Mouse (Mus musculus) left cerebral cortex, adult 18-20 months (tissue): Measurements from ENCODE around the gene Tmcc2. TPM values are rescaled to one million over a fixed set of nuclear protein-coding genes. Genes with fewer than 3 reads are reported as not detected.

Experiments
- DNase-seq, 2 experiments: peaks; one replicate each; pipeline ENCODE4 v3.0.0; 2021 to 2022; ENCODE audit warnings: low spot score in 2 of 2, mixed read lengths in 1 of 2
- total RNA-seq, 2 experiments: library from RNA; stranded (reverse); gene quantifications; 2 replicates each; pipeline ENCODE4 v1.2.3; 2021

The Tmcc2 gene
- total RNA-seq, 2 experiments from 2014 or later = 204 to 205 TPM

- DNase-seq = no peak
Observed at GRCm38 (mm10) chr1:132343656-132344055, 47.4 kb downstream of the Tmcc2 start.

GRCm38 (mm10) chr1:132343191-132343590 lies 47.9 kb downstream of the Tmcc2 start:
- DNase-seq = no peak

DNA sequence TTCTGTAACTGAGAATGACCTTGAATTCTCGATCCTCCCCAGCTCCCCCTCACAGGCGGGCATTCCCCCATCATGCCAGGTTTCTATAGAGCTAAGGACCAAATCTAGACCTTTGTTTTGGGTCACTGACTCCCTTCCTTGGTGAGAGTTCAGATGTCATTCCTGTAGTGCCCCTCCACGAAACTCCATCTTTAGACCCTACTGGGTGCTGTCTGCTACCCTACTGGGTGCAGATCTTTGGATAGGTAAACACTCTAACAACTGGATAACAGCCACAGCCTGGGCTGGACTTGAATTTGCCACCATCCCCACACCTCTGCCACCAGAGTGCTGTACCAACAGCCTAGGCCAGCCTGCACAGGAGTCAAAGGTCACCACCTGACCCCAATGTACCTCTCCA lies 48.6 kb downstream of the Tmcc2 start:
- no peak for DNase-seq

DNA sequence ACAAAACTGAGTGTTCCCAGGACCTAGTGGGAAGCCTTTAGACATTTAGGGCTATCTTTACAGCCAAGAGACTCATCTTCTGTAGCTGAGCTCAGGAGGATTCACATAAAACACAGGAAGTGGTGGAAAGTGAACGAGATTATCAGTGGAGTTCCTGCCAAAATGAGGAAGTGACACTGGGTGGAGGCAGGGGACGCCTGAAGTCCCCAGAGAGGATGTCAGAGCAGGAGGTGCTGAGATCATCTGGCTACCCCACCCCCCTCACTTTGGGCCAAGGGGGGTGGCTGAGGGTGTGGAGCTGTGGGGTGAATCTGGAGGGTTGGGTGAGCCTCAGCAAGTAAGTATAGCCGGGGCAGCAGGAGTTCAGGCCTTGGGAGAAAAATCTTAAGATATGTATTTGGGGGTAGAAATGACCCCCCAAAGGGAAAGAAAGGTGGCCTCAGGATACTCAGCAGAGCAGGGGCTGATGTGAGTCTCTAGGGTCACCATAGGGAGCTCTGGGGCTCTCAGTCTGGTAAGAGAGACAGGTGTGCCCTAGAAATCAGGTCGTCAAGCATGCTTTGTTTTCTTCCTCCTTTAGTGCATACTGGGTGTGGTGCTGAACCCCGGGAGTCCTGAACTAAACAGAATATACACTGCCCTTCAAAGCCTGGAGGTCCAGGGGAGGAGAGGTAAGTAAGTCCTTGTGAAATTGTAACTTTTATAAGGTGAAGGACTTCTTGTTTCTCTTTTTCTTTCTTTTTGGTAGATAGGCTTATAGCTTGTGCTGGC lies 49.2 kb downstream of the Tmcc2 start:
- DNase-seq = no peak

DNA sequence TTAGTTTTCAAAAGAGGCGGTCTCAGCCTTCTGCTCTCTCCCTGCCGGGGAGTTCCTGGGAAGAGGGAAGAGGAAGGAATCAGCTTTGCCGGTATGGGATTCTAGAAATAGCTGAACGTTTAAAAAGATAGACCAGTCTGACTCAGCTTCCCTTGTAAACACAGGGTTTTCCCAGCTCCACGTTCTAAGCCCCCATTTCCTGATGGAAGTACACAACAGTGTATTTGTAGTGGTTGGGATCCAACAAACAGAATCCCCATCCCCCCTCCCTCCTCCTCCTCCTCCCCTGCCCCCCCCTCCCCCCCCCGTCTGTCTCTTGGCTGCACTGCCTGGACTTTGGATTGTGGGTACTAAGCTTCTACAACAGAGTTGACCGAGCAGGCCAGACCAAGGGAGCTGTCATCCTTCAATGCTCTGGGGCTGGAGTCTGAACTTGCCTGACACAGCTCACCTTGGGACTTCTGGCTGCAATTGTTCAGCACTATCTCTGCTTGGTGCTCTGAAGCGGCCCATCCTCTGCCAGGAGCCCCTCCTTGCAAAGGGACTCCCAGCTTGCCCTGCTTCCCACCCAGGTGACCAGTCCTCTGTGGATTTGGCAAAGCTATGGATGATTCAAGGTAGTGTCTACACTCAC lies 52.9 kb downstream of the Tmcc2 start:
- DNase-seq = no peak

GRCm38 (mm10) chr1:132336921-132337320 lies 54.2 kb downstream of the Tmcc2 start:
- no peak for DNase-seq

DNA sequence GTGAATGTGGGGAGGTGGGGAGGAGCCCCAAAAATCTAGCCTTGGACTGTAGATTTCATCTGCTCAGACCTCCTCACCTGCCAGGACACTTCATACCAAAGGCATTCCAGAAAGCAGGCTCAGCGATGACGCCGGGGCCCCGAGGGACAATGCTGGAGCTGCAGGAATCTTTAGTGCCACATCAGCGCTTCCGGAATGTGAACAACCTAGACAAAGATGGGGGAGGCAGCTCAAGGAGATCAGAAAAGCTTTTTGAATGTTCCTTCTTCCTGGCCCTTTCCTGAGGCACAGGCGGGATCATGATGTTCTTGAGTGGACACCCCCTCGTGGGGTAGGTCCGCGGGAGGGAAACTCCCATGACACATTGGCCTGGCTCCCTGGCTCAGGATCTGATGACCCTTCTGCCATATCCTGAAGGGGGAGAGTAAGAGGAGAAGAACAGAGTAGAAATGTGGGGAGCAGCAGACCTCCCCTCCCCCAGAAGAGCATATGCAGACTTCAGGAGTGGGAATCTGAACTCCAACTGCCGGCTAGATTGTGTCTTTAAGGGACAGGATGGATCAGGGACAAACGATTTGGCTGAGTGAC lies 55.6 kb downstream of the Tmcc2 start:
- DNase-seq = no peak

GRCm38 (mm10) chr1:132334178-132334801 lies 56.8 kb downstream of the Tmcc2 start:
- DNase-seq = no peak

GRCm38 (mm10) chr1:132333675-132334141 lies 57.4 kb downstream of the Tmcc2 start:
- no peak for DNase-seq

- DNase-seq = no peak
Observed at GRCm38 (mm10) chr1:132333201-132333600, 57.9 kb downstream of the Tmcc2 start.

DNA sequence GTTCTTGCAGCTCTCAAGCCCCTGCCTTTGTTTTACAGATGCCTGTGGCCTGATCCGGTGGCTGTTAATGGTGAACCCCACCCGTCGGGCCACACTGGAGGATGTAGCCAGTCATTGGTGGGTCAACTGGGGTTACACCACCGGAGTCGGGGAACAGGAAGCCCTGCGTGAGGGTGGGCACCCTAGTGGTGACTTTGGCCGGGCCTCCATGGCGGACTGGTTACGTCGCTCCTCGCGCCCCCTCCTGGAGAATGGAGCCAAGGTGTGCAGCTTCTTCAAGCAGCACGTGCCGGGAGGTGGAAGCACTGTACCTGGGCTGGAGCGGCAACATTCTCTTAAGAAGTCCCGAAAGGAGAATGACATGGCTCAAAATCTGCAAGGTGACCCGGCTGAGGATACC lies 59.8 kb downstream of the Tmcc2 start:
- DNase-seq = no peak

DNA sequence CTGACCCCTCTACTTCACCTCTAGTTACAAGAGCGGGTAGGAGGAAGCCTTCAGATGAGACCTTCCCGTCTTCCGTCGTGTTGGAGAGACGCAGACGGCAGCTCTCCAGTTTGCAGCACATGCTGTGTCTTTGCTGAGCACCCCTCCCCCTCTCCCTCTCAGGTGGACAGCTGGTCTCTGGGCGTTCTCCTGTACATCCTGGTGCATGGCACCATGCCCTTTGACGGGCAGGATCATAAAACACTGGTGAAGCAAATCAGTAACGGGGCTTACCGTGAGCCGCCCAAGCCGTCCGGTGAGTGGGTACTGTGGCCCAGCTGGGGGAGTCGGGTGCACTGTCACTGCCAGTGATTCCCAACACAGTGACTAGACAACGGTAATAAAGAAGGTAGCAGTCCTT lies 60.7 kb downstream of the Tmcc2 start:
- DNase-seq = no peak

DNA sequence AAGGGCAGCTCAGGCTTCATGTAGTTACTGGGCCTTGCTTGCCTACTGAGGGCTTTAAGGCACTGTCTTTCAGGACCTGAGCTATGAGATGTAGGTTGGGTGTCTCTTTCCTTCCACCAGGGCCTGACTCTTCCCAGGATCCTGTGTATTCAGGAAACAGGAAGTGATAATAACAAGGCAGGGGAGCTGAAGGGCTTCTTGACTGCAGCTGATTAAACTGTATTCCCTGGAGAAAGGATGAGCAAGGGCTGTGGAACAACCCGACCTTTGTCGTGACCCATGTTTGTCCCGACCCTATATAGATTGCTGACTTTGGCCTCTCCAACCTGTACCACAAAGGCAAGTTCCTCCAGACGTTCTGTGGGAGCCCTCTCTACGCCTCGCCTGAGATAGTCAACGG lies 61.4 kb downstream of the Tmcc2 start:
- DNase-seq = no peak

DNA sequence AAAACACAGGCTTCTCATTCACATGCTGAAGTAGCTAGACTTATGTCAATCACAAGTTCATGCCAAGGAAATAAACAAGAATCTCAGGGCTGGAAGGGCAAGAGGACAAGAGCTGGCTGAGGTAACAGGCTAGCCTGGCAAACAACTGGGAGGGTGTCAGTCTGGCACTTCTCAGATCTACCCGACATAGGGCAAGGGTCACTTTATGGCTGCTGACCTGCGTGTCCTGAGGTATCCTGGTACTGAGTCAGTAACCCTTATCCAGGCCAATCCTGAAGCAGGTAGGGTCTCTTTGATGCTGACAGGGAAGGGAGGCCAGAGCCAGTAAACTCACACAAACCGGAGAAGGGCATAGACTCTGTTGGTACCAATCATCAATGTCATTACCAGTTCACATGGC lies 62.5 kb downstream of the Tmcc2 start:
- no peak for DNase-seq

- no peak for DNase-seq
Observed at GRCm38 (mm10) chr1:132327477-132327876, 63.6 kb downstream of the Tmcc2 start.

GRCm38 (mm10) chr1:132326777-132327176 lies 64.3 kb downstream of the Tmcc2 start:
- DNase-seq = no peak

GRCm38 (mm10) chr1:132322711-132323542 lies 68.2 kb downstream of the Tmcc2 start:
- DNase-seq = no peak

DNA sequence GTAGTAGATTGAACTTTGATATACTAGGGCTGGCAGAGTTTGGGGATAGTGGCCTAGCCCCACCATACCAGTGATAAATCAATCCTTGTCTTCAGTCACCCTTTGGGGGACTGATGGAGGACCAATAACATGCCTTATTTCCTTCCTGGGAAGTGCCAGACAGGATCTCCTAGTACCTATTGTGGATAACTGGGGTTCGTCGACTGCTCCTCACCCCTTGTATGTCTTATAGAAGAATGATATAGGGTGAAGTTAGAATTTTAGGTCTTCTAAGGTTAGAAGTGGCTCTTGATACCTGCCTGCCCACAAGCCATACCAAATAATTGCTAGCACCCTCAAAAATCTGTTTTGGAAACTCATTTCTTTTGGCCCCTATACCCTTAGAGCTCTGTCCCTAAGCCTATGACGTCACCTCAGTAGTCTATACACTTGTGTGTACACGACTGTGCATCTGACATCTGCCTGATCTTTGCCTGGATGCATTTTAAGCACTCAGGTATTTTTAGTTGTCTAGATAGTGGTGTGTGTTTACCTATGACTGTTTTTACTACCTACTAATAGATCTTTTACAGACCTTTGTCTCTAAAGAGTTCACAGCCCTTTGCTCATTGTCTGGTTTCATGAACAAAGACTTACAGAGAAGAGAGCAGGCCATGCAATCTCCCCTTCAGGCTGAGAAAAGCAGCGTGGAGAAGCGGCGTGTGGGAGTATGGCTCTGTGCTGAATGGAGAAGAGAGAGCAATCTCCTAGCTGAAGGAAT lies 69.1 kb downstream of the Tmcc2 start:
- no peak for DNase-seq

GRCm38 (mm10) chr1:132319242-132319641 lies 71.8 kb downstream of the Tmcc2 start:
- no peak for DNase-seq
